Mouse (Mus musculus) midbrain, embryonic 16.5 days (tissue): ENCODE results near the gene Pde4b. TPM values are rescaled to one million over a fixed set of nuclear protein-coding genes. Genes with fewer than 3 reads are reported as not detected.

Source experiments
- ATAC-seq: fragments of 200-750 bp; cut with Nextera tagmentation; 2 replicates; pipeline ENCODE4 v1.8.0; 2017; ENCODE audit warnings: moderate TSS enrichment
- H3K27ac ChIP-seq: fragments of 300-500 bp; sonication (generic); 2 replicates; pipeline ENCODE4 v1.5.1; 2014; ENCODE audit warnings: mild to moderate bottlenecking, low read length, mixed read lengths
- H3K27me3 ChIP-seq: fragments of 300-500 bp; sonication (generic); 2 replicates; pipeline ENCODE4 v1.6.1; 2014; ENCODE audit warnings: low read depth, low read length, mixed read lengths; ENCODE audit not compliant: control insufficient read depth, insufficient read depth
- H3K36me3 ChIP-seq: fragments of 300-500 bp; sonication (generic); 2 replicates; pipeline ENCODE4 v1.6.1; 2014; ENCODE audit warnings: mild to moderate bottlenecking, low read length, moderate library complexity, mixed read lengths; ENCODE audit not compliant: control insufficient read depth, insufficient read depth
- H3K4me1 ChIP-seq: fragments of 300-500 bp; sonication (generic); 2 replicates; pipeline ENCODE4 v1.6.1; 2014; ENCODE audit warnings: mild to moderate bottlenecking, low read length, mixed read lengths; ENCODE audit not compliant: control insufficient read depth, insufficient read depth
- H3K4me2 ChIP-seq: fragments of 300-500 bp; sonication (generic); 2 replicates; pipeline ENCODE4 v1.6.1; 2014; ENCODE audit warnings: mild to moderate bottlenecking, low read length, mixed read lengths
- H3K4me3 ChIP-seq: fragments of 300-500 bp; sonication (generic); 2 replicates; pipeline ENCODE4 v1.5.1; 2014; ENCODE audit warnings: low read depth, mild to moderate bottlenecking, low read length, moderate library complexity, mixed read lengths
- H3K9ac ChIP-seq: fragments of 300-500 bp; sonication (generic); 2 replicates; pipeline ENCODE4 v1.6.1; 2014; ENCODE audit warnings: low read depth, low read length, mixed read lengths
- H3K9me3 ChIP-seq: fragments of 300-500 bp; sonication (generic); replicated peaks from 2 replicates; pipeline ENCODE4 v1.6.1; 2014; ENCODE audit warnings: mild to moderate bottlenecking, low read length, mixed read lengths; ENCODE audit not compliant: control insufficient read depth, poor library complexity, severe bottlenecking
- WGBS: fragments of 180-500 bp; shearing (Covaris S2); extraction: QIAGEN DNeasy Blood & Tissue Kit; methylation state at CpG from one replicate; pipeline ENCODE4 v1.1.7; 2014; 5-methylcytosine and 5-hydroxymethylcytosine counted together
- polyA plus RNA-seq: library from polyadenylated mRNA; unstranded; fragments of >200 nt; fragmentation: Nextera tagmentation; extraction: Ambion mirVana; gene quantifications from 2 replicates; pipeline ENCODE4 v1.2.1, GENCODE M21; 2015

The Pde4b gene
- polyA plus RNA-seq, 1 experiment from 2014 or later: 64.5 TPM

GRCm38 (mm10) chr4:102574226-102574625, 486.9 kb downstream of the Pde4b start:
- no peak overlapping the region for H3K4me3 ChIP-seq
- H3K36me3 ChIP-seq: no peaks in the 10 kb centered on the region
- 59% methylated on average over 9 of the region's 9 CpGs for WGBS

GRCm38 (mm10) chr4:102574666-102575254, 487.4 kb downstream of the Pde4b start:
- WGBS: 86% methylated on average over 10 of the region's 10 CpGs
- Histone ChIP-seq H3K4me3 (no peak overlapping the region), H3K27me3 (no peaks in the 10 kb centered on the region; the same call in 1 of the 2 replicates), H3K27ac (no peak overlapping the region), H3K9me3 (no peaks in the 10 kb centered on the region), H3K4me1 (peaks cover 9% of the 10 kb centered on the region), H3K4me2 (no peak overlapping the region), H3K36me3 (no peaks in the 10 kb centered on the region), H3K9ac (no peak overlapping the region)
- no peak for ATAC-seq

More at GRCm38 (mm10) chr4:102574226-102574625, 486.9 kb downstream of the Pde4b start:
- Histone ChIP-seq H3K27ac (no peak overlapping the region), H3K4me2 (no peak overlapping the region), H3K9ac (no peak overlapping the region), H3K9me3 (no peaks in the 10 kb centered on the region), H3K4me1 (peaks cover 13% of the 10 kb centered on the region), H3K27me3 (no peaks in the 10 kb centered on the region; the same call in 1 of the 2 replicates)
- ATAC-seq: no peak

GRCm38 (mm10) chr4:102576109-102576508, 488.8 kb downstream of the Pde4b start:
- no peak overlapping the region for H3K4me2 ChIP-seq
- no peak overlapping the region for H3K9ac ChIP-seq
- no peaks in the 10 kb centered on the region for H3K36me3 ChIP-seq
- WGBS: 89% methylated on average over 6 of the region's 6 CpGs
- no peaks in the 10 kb centered on the region for H3K9me3 ChIP-seq
- no peaks in the 10 kb centered on the region for H3K4me1 ChIP-seq
- no peak overlapping the region for H3K27ac ChIP-seq
- no peaks in the 10 kb centered on the region for H3K27me3 ChIP-seq
- ATAC-seq: no peak
- H3K4me3 ChIP-seq: no peak overlapping the region

GRCm38 (mm10) chr4:102577636-102578035, 490.3 kb downstream of the Pde4b start:
- Histone ChIP-seq H3K4me2 (no peak overlapping the region), H3K27me3 (no peaks in the 10 kb centered on the region), H3K4me1 (no peaks in the 10 kb centered on the region), H3K9ac (no peak overlapping the region), H3K27ac (no peak overlapping the region), H3K9me3 (no peaks in the 10 kb centered on the region), H3K4me3 (no peak overlapping the region), H3K36me3 (no peaks in the 10 kb centered on the region)
- WGBS: 84% methylated on average over 14 of the region's 14 CpGs
- no peak for ATAC-seq

- 86% methylated on average over 4 of the region's 4 CpGs for WGBS
- ATAC-seq: no peak
- no peaks in the 10 kb centered on the region for H3K4me1 ChIP-seq
Measured at GRCm38 (mm10) chr4:102579051-102579450, 491.7 kb downstream of the Pde4b start.

GRCm38 (mm10) chr4:102579746-102580145, 492.4 kb downstream of the Pde4b start:
- H3K9me3 ChIP-seq: no peaks in the 10 kb centered on the region
- H3K27ac ChIP-seq: no peak overlapping the region
- no peaks in the 10 kb centered on the region for H3K36me3 ChIP-seq
- no peaks in the 10 kb centered on the region for H3K27me3 ChIP-seq
- H3K4me3 ChIP-seq: no peak overlapping the region
- WGBS: 80% methylated on average over 2 of the region's 2 CpGs
- H3K4me2 ChIP-seq: no peak overlapping the region
- H3K9ac ChIP-seq: no peak overlapping the region
- H3K4me1 ChIP-seq: no peaks in the 10 kb centered on the region; the same call in 1 of the 2 replicates
- ATAC-seq: no peak

More at GRCm38 (mm10) chr4:102579051-102579450, 491.7 kb downstream of the Pde4b start:
- H3K9me3 ChIP-seq: no peaks in the 10 kb centered on the region
- no peak overlapping the region for H3K27ac ChIP-seq
- H3K36me3 ChIP-seq: no peaks in the 10 kb centered on the region
- no peak overlapping the region for H3K9ac ChIP-seq
- H3K4me3 ChIP-seq: no peak overlapping the region
- no peaks in the 10 kb centered on the region for H3K27me3 ChIP-seq
- no peak overlapping the region for H3K4me2 ChIP-seq

- ATAC-seq: no peak
- no peak overlapping the region for H3K9ac ChIP-seq
- H3K4me3 ChIP-seq: no peak overlapping the region
- H3K27ac ChIP-seq: no peak overlapping the region
- no peaks in the 10 kb centered on the region for H3K36me3 ChIP-seq
- no peaks in the 10 kb centered on the region for H3K9me3 ChIP-seq
- H3K4me1 ChIP-seq: no peaks in the 10 kb centered on the region; the same call in 1 of the 2 replicates
- no peaks in the 10 kb centered on the region for H3K27me3 ChIP-seq
- H3K4me2 ChIP-seq: no peak overlapping the region
- 87% methylated on average over 8 of the region's 8 CpGs for WGBS
Measured at GRCm38 (mm10) chr4:102582165-102582749, 494.9 kb downstream of the Pde4b start.

GRCm38 (mm10) chr4:102582963-102583362, 495.6 kb downstream of the Pde4b start:
- 79% methylated on average over 6 of the region's 6 CpGs for WGBS
- ATAC-seq: no peak
- peaks cover 4% of the 10 kb centered on the region; the same call in 1 of the 2 replicates for H3K4me1 ChIP-seq
- no peaks in the 10 kb centered on the region for H3K36me3 ChIP-seq
- no peak overlapping the region for H3K4me2 ChIP-seq
- H3K4me3 ChIP-seq: no peak overlapping the region
- no peaks in the 10 kb centered on the region for H3K9me3 ChIP-seq
- H3K9ac ChIP-seq: no peak overlapping the region
- H3K27me3 ChIP-seq: no peaks in the 10 kb centered on the region
- H3K27ac ChIP-seq: no peak overlapping the region

- H3K27ac ChIP-seq: no peak overlapping the region
- H3K27me3 ChIP-seq: no peaks in the 10 kb centered on the region
- H3K36me3 ChIP-seq: no peaks in the 10 kb centered on the region
- H3K4me1 ChIP-seq: peaks cover 8% of the 10 kb centered on the region
- WGBS: 86% methylated on average over 3 of the region's 3 CpGs
- no peak overlapping the region for H3K4me3 ChIP-seq
- H3K4me2 ChIP-seq: no peak overlapping the region
- H3K9me3 ChIP-seq: no peaks in the 10 kb centered on the region
- no peak for ATAC-seq
- H3K9ac ChIP-seq: no peak overlapping the region
Measured at GRCm38 (mm10) chr4:102583469-102583868, 496.1 kb downstream of the Pde4b start.
